Mouse (Mus musculus) midbrain, embryonic 10.5 days (tissue): ENCODE results near the gene Bmpr1b. TPM values are rescaled to one million over a fixed set of nuclear protein-coding genes. Genes with fewer than 3 reads are reported as not detected.

Experiments used
- DNase-seq: peaks from one replicate; pipeline ENCODE4 v3.0.0-alpha.2; 2017; ENCODE audit warnings: low spot score
- H3K27ac ChIP-seq: fragments of 300-500 bp; sonication (generic); replicated peaks from 2 replicates; pipeline ENCODE4 v1.5.1; 2016; ENCODE audit warnings: mild to moderate bottlenecking
- H3K27me3 ChIP-seq: fragments of 300-500 bp; sonication (generic); 2 replicates; pipeline ENCODE4 v1.6.1; 2016; ENCODE audit warnings: low read depth, mild to moderate bottlenecking; ENCODE audit not compliant: poor library complexity, severe bottlenecking
- H3K36me3 ChIP-seq: fragments of 300-500 bp; sonication (generic); 2 replicates; pipeline ENCODE4 v1.6.1; 2016; ENCODE audit warnings: mild to moderate bottlenecking, moderate library complexity
- H3K4me1 ChIP-seq: fragments of 300-500 bp; sonication (generic); 2 replicates; pipeline ENCODE4 v1.6.1; 2016
- H3K4me3 ChIP-seq: fragments of 300-500 bp; sonication (generic); 2 replicates; pipeline ENCODE4 v1.5.1; 2016; ENCODE audit warnings: mild to moderate bottlenecking, moderate library complexity
- H3K9me3 ChIP-seq: fragments of 300-500 bp; sonication (generic); replicated peaks from 2 replicates; pipeline ENCODE4 v1.6.1; 2016; ENCODE audit warnings: mild to moderate bottlenecking
- WGBS: fragments of 180-500 bp; shearing (Covaris S2); methylation state at CpG from one replicate; pipeline ENCODE4 v1.1.7; 2016; 5-methylcytosine and 5-hydroxymethylcytosine counted together
- polyA plus RNA-seq: library from polyadenylated mRNA; unstranded; fragments of >200 nt; fragmentation: Nextera tagmentation; extraction: Ambion mirVana; gene quantifications from 2 replicates; pipeline ENCODE4 v1.2.1, GENCODE M21; 2016

The Bmpr1b gene
- polyA plus RNA-seq, 1 experiment from 2014 or later: 5.5 TPM

GRCm38 (mm10) chr3:141819331-141819941, 349.8 kb downstream of the Bmpr1b start:
- WGBS: 4% methylated on average over 13 of the region's 13 CpGs

GRCm38 (mm10) chr3:141818615-141819312, 350.5 kb downstream of the Bmpr1b start:
- peak overlapping the region; percentile 85 for H3K27ac ChIP-seq
- no peaks in the 10 kb centered on the region for H3K36me3 ChIP-seq
- H3K9me3 ChIP-seq: no peaks in the 10 kb centered on the region
- H3K4me3 ChIP-seq: peak overlapping the region; percentile 39
- no peak for DNase-seq
- H3K4me1 ChIP-seq: peaks cover 41% of the 10 kb centered on the region
- WGBS: 21% methylated on average over 3 of the region's 3 CpGs
- H3K27me3 ChIP-seq: peaks cover 5% of the 10 kb centered on the region; the same call in 1 of the 2 replicates

More at GRCm38 (mm10) chr3:141819331-141819941, 349.8 kb downstream of the Bmpr1b start:
- DNase-seq: peak; percentile 88
- Histone ChIP-seq H3K36me3 (no peaks in the 10 kb centered on the region), H3K4me3 (peak overlapping the region; percentile 39), H3K27me3 (peaks cover 5% of the 10 kb centered on the region; the same call in 1 of the 2 replicates), H3K9me3 (no peaks in the 10 kb centered on the region), H3K4me1 (peaks cover 41% of the 10 kb centered on the region), H3K27ac (peak overlapping the region; percentile 85)

GRCm38 (mm10) chr3:141814776-141815175, 354.4 kb downstream of the Bmpr1b start:
- DNase-seq: peak; percentile 19
- peaks cover 5% of the 10 kb centered on the region; the same call in 1 of the 2 replicates for H3K27me3 ChIP-seq
- H3K27ac ChIP-seq: no peak overlapping the region
- H3K36me3 ChIP-seq: no peaks in the 10 kb centered on the region
- peaks cover 43% of the 10 kb centered on the region for H3K4me1 ChIP-seq
- 67% methylated on average over 1 of the region's 1 CpGs for WGBS
- no peak overlapping the region for H3K4me3 ChIP-seq
- no peaks in the 10 kb centered on the region for H3K9me3 ChIP-seq

- H3K9me3 ChIP-seq: no peaks in the 10 kb centered on the region
- no peaks in the 10 kb centered on the region for H3K36me3 ChIP-seq
- WGBS: 18% methylated on average over 2 of the region's 2 CpGs
- no peak overlapping the region for H3K4me3 ChIP-seq
- H3K4me1 ChIP-seq: peaks cover 18% of the 10 kb centered on the region
- peak; percentile 33 for DNase-seq
- no peak overlapping the region; the same call in 1 of the 2 replicates for H3K27ac ChIP-seq
- H3K27me3 ChIP-seq: no peaks in the 10 kb centered on the region
These were observed 357.9 kb downstream of the Bmpr1b start for GRCm38 (mm10) chr3:141811348-141811747.

- Histone ChIP-seq H3K27me3 (no peaks in the 10 kb centered on the region), H3K4me3 (no peak overlapping the region), H3K9me3 (no peaks in the 10 kb centered on the region), H3K36me3 (no peaks in the 10 kb centered on the region), H3K4me1 (peaks cover 18% of the 10 kb centered on the region), H3K27ac (peak overlapping the region; percentile 59; the same call in 1 of the 2 replicates)
- WGBS: 52% methylated on average over 7 of the region's 7 CpGs
- peak; percentile 14 for DNase-seq
These were observed 358.3 kb downstream of the Bmpr1b start for GRCm38 (mm10) chr3:141810944-141811343.

- H3K27me3 ChIP-seq: no peaks in the 10 kb centered on the region
- H3K4me1 ChIP-seq: peaks cover 13% of the 10 kb centered on the region
- H3K27ac ChIP-seq: no peak overlapping the region
- H3K4me3 ChIP-seq: no peak overlapping the region
- H3K36me3 ChIP-seq: no peaks in the 10 kb centered on the region
- no peak for DNase-seq
- 92% methylated on average over 3 of the region's 3 CpGs for WGBS
- H3K9me3 ChIP-seq: no peaks in the 10 kb centered on the region
These were observed 359.6 kb downstream of the Bmpr1b start for GRCm38 (mm10) chr3:141809581-141809980.

- 88% methylated on average over 5 of the region's 5 CpGs for WGBS
- Histone ChIP-seq H3K4me1 (no peaks in the 10 kb centered on the region), H3K27me3 (no peaks in the 10 kb centered on the region), H3K9me3 (no peaks in the 10 kb centered on the region), H3K27ac (no peak overlapping the region), H3K36me3 (peaks cover 3% of the 10 kb centered on the region; the same call in 1 of the 2 replicates), H3K4me3 (no peak overlapping the region)
- DNase-seq: no peak
These were observed 365.1 kb downstream of the Bmpr1b start for GRCm38 (mm10) chr3:141804133-141804532.

- Histone ChIP-seq H3K27me3 (no peaks in the 10 kb centered on the region), H3K27ac (no peak overlapping the region), H3K36me3 (peaks cover 3% of the 10 kb centered on the region; the same call in 1 of the 2 replicates), H3K4me3 (no peak overlapping the region), H3K4me1 (0 out of 2 replicates have a peak, but pooled peaks cover 3% of the 10 kb centered on the region), H3K9me3 (no peaks in the 10 kb centered on the region)
- DNase-seq: no peak
- 74% methylated on average over 1 of the region's 1 CpGs for WGBS
These were observed 371.4 kb downstream of the Bmpr1b start for GRCm38 (mm10) chr3:141797789-141798188.

GRCm38 (mm10) chr3:141797372-141797771, 371.9 kb downstream of the Bmpr1b start:
- Histone ChIP-seq H3K27me3 (no peaks in the 10 kb centered on the region), H3K4me3 (no peak overlapping the region), H3K27ac (no peak overlapping the region), H3K36me3 (peaks cover 3% of the 10 kb centered on the region; the same call in 1 of the 2 replicates), H3K4me1 (0 out of 2 replicates have a peak, but pooled peaks cover 3% of the 10 kb centered on the region), H3K9me3 (no peaks in the 10 kb centered on the region)
- DNase-seq: no peak

- H3K4me3 ChIP-seq: no peak overlapping the region
- H3K4me1 ChIP-seq: 0 out of 2 replicates have a peak, but pooled peaks cover 3% of the 10 kb centered on the region
- 94% methylated on average over 3 of the region's 3 CpGs for WGBS
- no peak for DNase-seq
- H3K27ac ChIP-seq: no peak overlapping the region
- H3K9me3 ChIP-seq: no peaks in the 10 kb centered on the region
- H3K27me3 ChIP-seq: no peaks in the 10 kb centered on the region
- H3K36me3 ChIP-seq: no peaks in the 10 kb centered on the region
These were observed 374.9 kb downstream of the Bmpr1b start for GRCm38 (mm10) chr3:141794371-141794770.

GRCm38 (mm10) chr3:141793755-141794154, 375.5 kb downstream of the Bmpr1b start:
- 85% methylated on average over 2 of the region's 2 CpGs for WGBS
- DNase-seq: no peak
- H3K36me3 ChIP-seq: no peaks in the 10 kb centered on the region
- H3K4me1 ChIP-seq: 0 out of 2 replicates have a peak, but pooled peaks cover 3% of the 10 kb centered on the region
- no peak overlapping the region for H3K27ac ChIP-seq
- no peaks in the 10 kb centered on the region for H3K9me3 ChIP-seq
- H3K27me3 ChIP-seq: no peaks in the 10 kb centered on the region
- H3K4me3 ChIP-seq: no peak overlapping the region

GRCm38 (mm10) chr3:141792106-141792505, 377.1 kb downstream of the Bmpr1b start:
- no peak for DNase-seq
- H3K27ac ChIP-seq: no peak overlapping the region
- 76% methylated on average over 1 of the region's 1 CpGs for WGBS

More at GRCm38 (mm10) chr3:141792106-141792505, 377.1 kb downstream of the Bmpr1b start:
- peaks cover 2% of the 10 kb centered on the region; the same call in 1 of the 2 replicates for H3K4me1 ChIP-seq
- no peaks in the 10 kb centered on the region for H3K36me3 ChIP-seq
- no peak overlapping the region for H3K4me3 ChIP-seq
- H3K9me3 ChIP-seq: no peaks in the 10 kb centered on the region
- no peaks in the 10 kb centered on the region for H3K27me3 ChIP-seq
